In the genomic region with DNA sequence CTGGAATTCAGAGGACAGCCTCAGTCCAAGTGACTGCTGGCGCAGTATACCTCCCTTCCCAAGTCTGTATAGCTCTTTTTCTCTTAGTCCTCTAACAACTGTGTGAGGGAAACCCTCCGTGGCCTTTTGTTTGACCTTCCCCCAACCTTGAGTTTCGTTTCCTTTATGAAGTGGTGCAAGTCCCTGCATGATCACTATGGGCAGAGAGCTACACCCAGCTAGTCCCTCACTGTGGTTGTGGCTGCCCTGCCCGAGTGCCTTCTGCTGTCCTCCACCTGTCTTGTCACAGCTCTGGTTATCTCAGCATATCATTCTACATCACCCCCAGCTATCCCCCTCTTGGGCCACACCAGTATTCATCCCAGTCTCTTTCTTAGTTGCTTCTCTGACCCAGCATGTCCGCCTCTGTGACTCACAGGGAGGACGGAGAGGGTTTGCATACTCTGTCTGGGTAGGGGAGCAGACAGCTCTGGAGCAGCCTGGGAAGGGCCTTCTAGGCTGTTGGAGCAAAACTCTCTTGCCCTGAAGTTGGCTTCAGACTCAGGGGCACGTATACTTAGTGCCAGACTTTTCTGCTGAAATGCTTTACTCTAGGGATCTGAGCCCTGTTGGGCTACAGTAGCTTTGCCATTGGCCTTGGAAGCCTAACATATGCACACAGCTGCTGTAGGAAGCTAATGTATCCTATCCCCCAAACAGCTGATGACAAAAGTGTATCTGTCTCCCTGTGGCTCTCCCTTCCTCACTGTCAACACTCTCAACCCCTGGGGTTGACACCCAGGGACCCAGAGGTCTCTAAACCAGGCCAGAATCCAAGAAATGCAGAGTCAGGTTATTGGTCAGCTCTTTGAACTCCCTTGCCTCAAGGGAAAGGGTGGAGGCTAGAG, we compare ENCODE assay signal across 15 mouse cellular contexts. TPM values are rescaled to one million over a fixed set of nuclear protein-coding genes. Genes with fewer than 3 reads are reported as not detected.
DNase-seq lines count a peak whose midpoint lies in the region; ATAC-seq and TF ChIP-seq lines count a peak whose summit lies in the region.
"Had no signal": no experiment of that assay in that cellular context is flagged by ENCODE, and none has a peak within 500 bp of the region (broad histone marks: within the 10 kb centered on the region; RNA-seq: fewer than 3 reads in every experiment).

No protein-coding gene starts in this region.

- H3K4me3 ChIP-seq in heart, postnatal 0 days (ENCODE audit: low read depth, low read length), result no peak overlapping the region
- no peak overlapping the region for H3K4me3 ChIP-seq in spleen, adult 2 months (ENCODE audit: extremely low read depth, insufficient read depth, insufficient read length)
- no peak overlapping the region for H3K4me3 ChIP-seq in myocyte
- no peak overlapping the region for H3K4me3 ChIP-seq in thymus, adult 2 months (ENCODE audit: control insufficient read depth, insufficient read depth, low read length)
- H3K4me3 ChIP-seq: forebrain, embryonic 13.5 days; midbrain, embryonic 13.5 days had no signal

- TF ChIP-seq EP300 in heart, postnatal 0 days (IDR thresholded peaks at IDR 0.05; ENCODE audit: low read depth), result no peak

- H3K9ac ChIP-seq in heart, postnatal 0 days (replicated peaks; ENCODE audit: low read depth, low read length), result no peak overlapping the region
- H3K9ac ChIP-seq: forebrain, embryonic 13.5 days; liver, postnatal 0 days; midbrain, embryonic 13.5 days had no signal

- no peak for DNase-seq in heart, postnatal 0 days (ENCODE audit: low spot score)
- no peak for DNase-seq in heart, adult 11 months
- peak; percentile 7 to 46 for DNase-seq in spleen, adult 2 months (ENCODE audit: low read depth in 1 of 2, low spot score in 2 of 2)
- no peak for DNase-seq in spleen, postnatal 4 days (ENCODE audit: low spot score in 2 of 2)
- DNase-seq in frontal cortex, postnatal 25 days (ENCODE audit: low spot score in 2 of 2), result no peak
- DNase-seq in thymus, adult 2 months, result no peak
- DNase-seq: kidney, adult 2 months; kidney, postnatal 25 days; liver, postnatal 0 days; right cerebral cortex, postnatal 25 days had no signal

- TF ChIP-seq CTCF in heart, postnatal 0 days (IDR thresholded peaks at IDR 0.05; ENCODE audit: low read depth), result no peak
- no peak for TF ChIP-seq CTCF in spleen, adult 2 months (IDR thresholded peaks at IDR 0.05; ENCODE audit: extremely low read depth, insufficient read depth, insufficient read length, insufficient replicate concordance)
- no peak for TF ChIP-seq CTCF in thymus, adult 2 months (IDR thresholded peaks at IDR 0.05; ENCODE audit: borderline replicate concordance, control insufficient read depth, extremely low read depth, insufficient read depth, low read length, poor library complexity)

- H3K27me3 ChIP-seq in heart, postnatal 0 days (ENCODE audit: control insufficient read depth, insufficient read depth, low read length), result peaks cover 14% of the 10 kb centered on the region; the same call in 1 of the 2 replicates
- no peaks in the 10 kb centered on the region for H3K27me3 ChIP-seq in spleen, adult 2 months (ENCODE audit: control insufficient read depth, insufficient read depth, low read length)
- H3K27me3 ChIP-seq in myocyte (ENCODE audit: control insufficient read depth, insufficient read depth, insufficient read length), result no peaks in the 10 kb centered on the region
- no peaks in the 10 kb centered on the region for H3K27me3 ChIP-seq in thymus, adult 2 months (ENCODE audit: control insufficient read depth, insufficient read depth, low read length)
- H3K27me3 ChIP-seq: forebrain, embryonic 13.5 days; midbrain, embryonic 13.5 days had no signal

- H3ac ChIP-seq in myocyte (ENCODE audit: control insufficient read depth, insufficient read length), result no peak overlapping the region

- no peaks in the 10 kb centered on the region for H3K79me2 ChIP-seq in myocyte (ENCODE audit: control insufficient read depth, insufficient read depth)

- H3K9me3 ChIP-seq in heart, postnatal 0 days (replicated peaks; ENCODE audit: control insufficient read depth, low read length), result no peaks in the 10 kb centered on the region
- H3K9me3 ChIP-seq: forebrain, embryonic 13.5 days; midbrain, embryonic 13.5 days had no signal

- H3K4me2 ChIP-seq in heart, postnatal 0 days (ENCODE audit: low read depth, low read length), result no peak overlapping the region
- no peak overlapping the region for H3K4me2 ChIP-seq in myocyte (ENCODE audit: low read depth)
- H3K4me2 ChIP-seq: forebrain, embryonic 13.5 days; midbrain, embryonic 13.5 days had no signal

- 0 out of 2 replicates have a peak, but pooled peaks cover 5% of the 10 kb centered on the region for H3K4me1 ChIP-seq in heart, postnatal 0 days (ENCODE audit: control insufficient read depth, insufficient read depth)
- H3K4me1 ChIP-seq in spleen, adult 2 months (ENCODE audit: control insufficient read depth, insufficient read depth, insufficient read length), result peaks cover 11% of the 10 kb centered on the region; the same call in 1 of the 2 replicates
- H3K4me1 ChIP-seq in thymus, adult 2 months (replicated peaks; ENCODE audit: control insufficient read depth, insufficient read depth, low read length), result no peaks in the 10 kb centered on the region
- H3K4me1 ChIP-seq: forebrain, embryonic 13.5 days; midbrain, embryonic 13.5 days had no signal

- no peak overlapping the region for H3K27ac ChIP-seq in heart, postnatal 0 days (ENCODE audit: low read depth)
- no peak overlapping the region for H3K27ac ChIP-seq in spleen, adult 2 months (ENCODE audit: insufficient read depth, low read length)
- no peak overlapping the region for H3K27ac ChIP-seq in thymus, adult 2 months (ENCODE audit: control insufficient read depth, insufficient read depth, low read length)
- H3K27ac ChIP-seq: forebrain, embryonic 13.5 days; midbrain, embryonic 13.5 days had no signal

- no peak for TF ChIP-seq POLR2A in spleen, adult 2 months (IDR thresholded peaks at IDR 0.05; ENCODE audit: low read depth, low read length)
- no peak for TF ChIP-seq POLR2A in myocyte (IDR thresholded peaks at IDR 0.05; ENCODE audit: insufficient read length, low read depth)
- no peak for TF ChIP-seq POLR2A in thymus, adult 2 months (IDR thresholded peaks at IDR 0.05; ENCODE audit: control insufficient read depth, extremely low read depth, insufficient read depth, low read length, poor library complexity)

- ATAC-seq in heart, postnatal 0 days (ENCODE audit: insufficient read depth, low read depth), result peak; percentile 17; the same call in 1 of the 2 replicates
- ATAC-seq: CD4-positive, CD25-positive, alpha-beta regulatory T cell, adult 4 months; forebrain, embryonic 13.5 days; hindbrain, embryonic 16.5 days; liver, postnatal 0 days; midbrain, embryonic 13.5 days had no signal

- WGBS in heart, postnatal 0 days, result 61% methylated on average over 7 of the region's 7 CpGs
- WGBS in spleen, adult 2 months, result 47% methylated on average over 7 of the region's 7 CpGs
- 74% methylated on average over 7 of the region's 7 CpGs for WGBS in thymus, adult 2 months

- peaks cover 5% of the 10 kb centered on the region; the same call in 1 of the 2 replicates for H3K36me3 ChIP-seq in heart, postnatal 0 days (replicated peaks; ENCODE audit: control insufficient read depth, insufficient read depth, low read length)
- no peaks in the 10 kb centered on the region for H3K36me3 ChIP-seq in spleen, adult 2 months (ENCODE audit: control insufficient read depth, insufficient read depth, low read length)
- no peaks in the 10 kb centered on the region for H3K36me3 ChIP-seq in myocyte (ENCODE audit: control insufficient read depth, insufficient read depth)
- H3K36me3 ChIP-seq in thymus, adult 2 months (ENCODE audit: control insufficient read depth, insufficient read depth, low read length), result no peaks in the 10 kb centered on the region

TF ChIP-seq in myocyte, 11 proteins besides CTCF, POLR2A, EP300 and RAD21:
- TF ChIP-seq TCF3 (IDR thresholded peaks at IDR 0.05; ENCODE audit: insufficient read length, low read depth), result peak; percentile 26
- TF ChIP-seq POLR2AphosphoS2 (IDR thresholded peaks at IDR 0.05; ENCODE audit: insufficient read length, low read depth), result no peak
- no peak for TF ChIP-seq USF1 (IDR thresholded peaks at IDR 0.05; ENCODE audit: low read depth)
- TF ChIP-seq MAX (IDR thresholded peaks at IDR 0.05; ENCODE audit: low read depth), result no peak
- no peak for TF ChIP-seq E2F4 (IDR thresholded peaks at IDR 0.05; ENCODE audit: insufficient read depth)
- TF ChIP-seq CEBPB (IDR thresholded peaks at IDR 0.05; ENCODE audit: insufficient read depth, poor library complexity, severe bottlenecking), result no peak
- peak in 2 of 3 experiments; percentile 39 to 79 for TF ChIP-seq MYOD1 (IDR thresholded peaks at IDR 0.05; ENCODE audit: control insufficient read depth in 1 of 3, insufficient read length in 2 of 3, low read depth in 2 of 3)
- no peak for TF ChIP-seq REST (IDR thresholded peaks at IDR 0.05; ENCODE audit: insufficient read depth, insufficient read length)
- TF ChIP-seq TCF12 (IDR thresholded peaks at IDR 0.05; ENCODE audit: insufficient read depth, poor library complexity, severe bottlenecking), result no peak
- TF ChIP-seq MYOG (IDR thresholded peaks at IDR 0.05; ENCODE audit: control insufficient read depth in 1 of 3, insufficient read depth in 1 of 3, insufficient read length in 2 of 3, low read depth in 2 of 3), result peak; percentile 42 to 78 (median 57)
TF ChIP-seq in myocyte: peak in this region for 3.

RNA-seq across cellular contexts. Expression of gene Pigh, which starts 28.4 kb away (rescaled TPM):
- total RNA-seq in heart, postnatal 0 days (2014; rRNA removed; ENCODE audit: low replicate concordance), result 6.2 and 9.8 TPM in 2 replicates
- 9.6 and 9.7 TPM in 2 replicates for polyA plus RNA-seq in heart, postnatal 0 days (2015; fragmentation: Nextera tagmentation; extraction: Ambion mirVana)
- polyA plus RNA-seq in spleen, adult 2 months (2012; rRNA removed), result 9.0 and 14.9 TPM in 2 replicates
- polyA plus RNA-seq in myocyte (2012; fragmentation: generic; extraction: Trizol), result 3.3 TPM
- 21.3 and 23.6 TPM in 2 replicates for polyA plus RNA-seq in thymus, adult 2 months (2012; rRNA removed)

RNA-seq across cellular contexts. Expression of gene Plekhh1, which starts 32.0 kb away (rescaled TPM):
- 6.2 and 15.0 TPM in 2 replicates for total RNA-seq in heart, postnatal 0 days (2014; rRNA removed; ENCODE audit: low replicate concordance)
- polyA plus RNA-seq in heart, postnatal 0 days (2015; fragmentation: Nextera tagmentation; extraction: Ambion mirVana), result 2.5 and 4.0 TPM in 2 replicates
- polyA plus RNA-seq in spleen, adult 2 months (2012; rRNA removed), result 0.22 and 0.28 TPM in 2 replicates
- 3.5 TPM for polyA plus RNA-seq in myocyte (2012; fragmentation: generic; extraction: Trizol)
- polyA plus RNA-seq in thymus, adult 2 months (2012; rRNA removed), result 0.96 and 1.1 TPM in 2 replicates

RNA-seq across cellular contexts. Expression of gene Tmem229b, which starts 53.6 kb away (rescaled TPM):
- 4.8 and 12.8 TPM in 2 replicates for total RNA-seq in heart, postnatal 0 days (2014; rRNA removed; ENCODE audit: low replicate concordance)
- 1.4 and 1.9 TPM in 2 replicates for polyA plus RNA-seq in heart, postnatal 0 days (2015; fragmentation: Nextera tagmentation; extraction: Ambion mirVana)
- polyA plus RNA-seq in spleen, adult 2 months (2012; rRNA removed), result 41.6 and 50.9 TPM in 2 replicates
- 2.9 TPM for polyA plus RNA-seq in myocyte (2012; fragmentation: generic; extraction: Trizol)
- polyA plus RNA-seq in thymus, adult 2 months (2012; rRNA removed), result 82.4 and 82.7 TPM in 2 replicates

Comparison
In these comparisons a context has a peak if more than half of its experiments do, and no peak if none do; other contexts are left out.
1. DNase-seq: peak in spleen, adult 2 months (2 of 2); none in heart, postnatal 0 days (single experiment), heart, adult 11 months (single experiment), spleen, postnatal 4 days (0 of 2), frontal cortex, postnatal 25 days (0 of 2) and thymus, adult 2 months (single experiment).
2. RNA of gene Tmem229b, which starts 53.6 kb away (polyA plus RNA-seq): 82.4 to 82.7 TPM in thymus, adult 2 months and 41.6 to 50.9 TPM in spleen, adult 2 months; 2.9 TPM in myocyte (single experiment) and 1.4 to 1.9 TPM in heart, postnatal 0 days; every median in the first group is over 10 times any median in the second.